Mouse (Mus musculus): ENCODE measurements around the gene Hoxd10.

Hoxd10 gene

GRCm38 (mm10) chr2:74695813-74696430 lies 4.2 kb downstream of the Hoxd10 start:
- no peak for DNase-seq (ENCODE audit: extremely low spot score)

- no peak for DNase-seq (ENCODE audit: extremely low spot score)
Measured at GRCm38 (mm10) chr2:74696442-74697335, 5.0 kb downstream of the Hoxd10 start.

GRCm38 (mm10) chr2:74697567-74698121 lies 5.9 kb downstream of the Hoxd10 start, which contains the start of gene Hoxd9:
Hoxd9 (plus strand) TSS chr2:74697727.
- no peak for DNase-seq (ENCODE audit: extremely low spot score)

GRCm38 (mm10) chr2:74698201-74699052 lies 6.7 kb downstream of the Hoxd10 start:
- peak; percentile 75 for DNase-seq (ENCODE audit: extremely low spot score)

- no peak for DNase-seq (ENCODE audit: extremely low spot score)
Measured at GRCm38 (mm10) chr2:74699053-74699430, 7.3 kb downstream of the Hoxd10 start.

- DNase-seq (ENCODE audit: extremely low spot score) = no peak
Measured at GRCm38 (mm10) chr2:74699664-74700545, 8.2 kb downstream of the Hoxd10 start.

- peak; percentile 61 for DNase-seq (ENCODE audit: extremely low spot score)
Measured at GRCm38 (mm10) chr2:74700546-74701112, 8.9 kb downstream of the Hoxd10 start.

- peak; percentile 82 for DNase-seq (ENCODE audit: extremely low spot score)
Measured at GRCm38 (mm10) chr2:74701949-74702819, 10.5 kb downstream of the Hoxd10 start.

GRCm38 (mm10) chr2:74702820-74703219 lies 11.1 kb downstream of the Hoxd10 start:
- no peak for DNase-seq (ENCODE audit: extremely low spot score)

GRCm38 (mm10) chr2:74703317-74703716 lies 11.6 kb downstream of the Hoxd10 start:
- DNase-seq (ENCODE audit: extremely low spot score) = no peak

- no peak for DNase-seq (ENCODE audit: extremely low spot score)
Measured at GRCm38 (mm10) chr2:74703720-74704392, 12.1 kb downstream of the Hoxd10 start.

- DNase-seq (ENCODE audit: extremely low spot score) = no peak
Measured at GRCm38 (mm10) chr2:74704393-74704998, 12.8 kb downstream of the Hoxd10 start, which contains the start of gene Hoxd8. Hoxd8 (plus strand) TSS chr2:74704615.

GRCm38 (mm10) chr2:74704999-74705466 lies 13.3 kb downstream of the Hoxd10 start:
- no peak for DNase-seq (ENCODE audit: extremely low spot score)

GRCm38 (mm10) chr2:74705467-74706089 lies 13.9 kb downstream of the Hoxd10 start:
- DNase-seq (ENCODE audit: extremely low spot score) = no peak

GRCm38 (mm10) chr2:74706393-74706960 lies 14.8 kb downstream of the Hoxd10 start:
- DNase-seq (ENCODE audit: extremely low spot score) = no peak

GRCm38 (mm10) chr2:74707599-74707998 lies 15.9 kb downstream of the Hoxd10 start:
- DNase-seq (ENCODE audit: extremely low spot score) = no peak

GRCm38 (mm10) chr2:74708676-74709075 lies 17.0 kb downstream of the Hoxd10 start:
- no peak for DNase-seq (ENCODE audit: extremely low spot score)
